Mouse (Mus musculus): ENCODE results near the gene 1110057P08Rik.

- TF ChIP-seq CTCF (IDR thresholded peaks at IDR 0.05; ENCODE audit: borderline replicate concordance, extremely low read depth, insufficient read depth, insufficient read length) (no peak), POLR2A (IDR thresholded peaks at IDR 0.05; ENCODE audit: borderline replicate concordance, extremely low read depth, insufficient read depth, insufficient read length, poor library complexity, severe bottlenecking) (no peak)
Measured at GRCm38 (mm10) chr16:89174435-89174834, at the start of gene 1110057P08Rik.
